Mouse (Mus musculus) lung, adult 2 months (tissue): ENCODE measurements around the gene Kifc5b. TPM values are rescaled to one million over a fixed set of nuclear protein-coding genes. Genes with fewer than 3 reads are reported as not detected.
"Not testable (repeated sequence)": the region's sequence is repeated elsewhere in the genome, so short reads cannot be mapped to it uniquely, and the experiment has no call there.

Experiments
- DNase-seq: peaks from one replicate; pipeline ENCODE4 v3.0.0; 2022
- H3K4me1 ChIP-seq: fragments of 200-500 bp; 2 replicates; pipeline ENCODE4 v1.6.1; 2011; ENCODE audit warnings: low read length; ENCODE audit not compliant: control insufficient read depth, insufficient read depth
- H3K4me3 ChIP-seq: fragments of 200-500 bp; replicated peaks from 2 replicates; pipeline ENCODE3; 2011; ENCODE audit warnings: low read depth, mild to moderate bottlenecking, control low read depth, low read length; ENCODE audit errors: extremely low read depth
- CTCF ChIP-seq: fragments of 200-500 bp; IDR thresholded peaks from 2 replicates; pipeline ENCODE4 v1.5.1; 2011; ENCODE audit warnings: mild to moderate bottlenecking, low read length, control low read depth; ENCODE audit not compliant: insufficient read depth
- POLR2A ChIP-seq: fragments of 200-500 bp; IDR thresholded peaks from 2 replicates; pipeline ENCODE4 v1.6.1; 2011; ENCODE audit warnings: low read depth, mild to moderate bottlenecking, control low read depth, low read length, borderline replicate concordance; ENCODE audit errors: extremely low read depth
- WGBS: fragments of 180-500 bp; shearing (Covaris S2); methylation state at CpG from one replicate; pipeline ENCODE4 v1.1.7; 2018; 5-methylcytosine and 5-hydroxymethylcytosine counted together
- polyA plus RNA-seq: library from polyadenylated mRNA; depleted of rRNA; stranded (reverse); fragments of >200 nt; gene quantifications from 2 replicates; pipeline ENCODE4 v1.2.3, GENCODE M21; 2012

Kifc5b gene
- polyA plus RNA-seq, 1 experiment: 1.5 TPM

GRCm38 (mm10) chr17:26918343-26918742 is 1.5 kb downstream of the Kifc5b start:
- H3K4me1 ChIP-seq: no peaks in the 10 kb centered on the region
- TF ChIP-seq CTCF (no peak), POLR2A (no peak)
- 76% methylated on average over 2 of the region's 2 CpGs for WGBS
- DNase-seq: no peak
- H3K4me3 ChIP-seq: no peak overlapping the region

GRCm38 (mm10) chr17:26919516-26919915 is 2.6 kb downstream of the Kifc5b start:
- 49% methylated on average over 2 of the region's 2 CpGs for WGBS
- DNase-seq, H3K4me3 ChIP-seq, H3K4me1 ChIP-seq: not testable (repeated sequence)

GRCm38 (mm10) chr17:26922368-26922767 is 5.5 kb downstream of the Kifc5b start:
- not testable (repeated sequence) for DNase-seq, H3K4me3 ChIP-seq, H3K4me1 ChIP-seq
- WGBS: 89% methylated on average over 6 of the region's 6 CpGs

GRCm38 (mm10) chr17:26925414-26925813 is 8.5 kb downstream of the Kifc5b start:
- 97% methylated on average over 9 of the region's 9 CpGs for WGBS
- DNase-seq, H3K4me3 ChIP-seq, H3K4me1 ChIP-seq: not testable (repeated sequence)

GRCm38 (mm10) chr17:26931795-26932194 is 14.9 kb downstream of the Kifc5b start:
- not testable (repeated sequence) for H3K4me1 ChIP-seq, H3K4me3 ChIP-seq, DNase-seq
- peak; percentile 66 for TF ChIP-seq CTCF
- 53% methylated on average over 7 of the region's 7 CpGs for WGBS

- peak; percentile 99 for DNase-seq
- H3K4me3 ChIP-seq: peak within 1 kb of the TSS; percentile 69
- under 1% methylated on average over 43 of the region's 43 CpGs for WGBS
- peaks cover 8% of the 10 kb centered on the region for H3K4me1 ChIP-seq
- TF ChIP-seq POLR2A (peak; percentile 88; the same call in 1 of the 2 replicates), CTCF (no peak)
These were observed 16.0 kb downstream of the Kifc5b start, which contains the start of gene Phf1 for GRCm38 (mm10) chr17:26932839-26933398. TSS of gene Phf1 (plus strand) at chr17:26933052.

- peaks cover 9% of the 10 kb centered on the region for H3K4me1 ChIP-seq
- peak overlapping the region; percentile 69 for H3K4me3 ChIP-seq
- WGBS: 4% methylated on average over 13 of the region's 13 CpGs
- TF ChIP-seq POLR2A: no peak
- TF ChIP-seq CTCF: no peak
- no peak for DNase-seq
These were observed 16.5 kb downstream of the Kifc5b start for GRCm38 (mm10) chr17:26933419-26933818.

- 74% methylated on average over 16 of the region's 16 CpGs for WGBS
- Histone ChIP-seq H3K4me1 (peaks cover 9% of the 10 kb centered on the region), H3K4me3 (peak overlapping the region; percentile 69)
- no peak for DNase-seq
- TF ChIP-seq POLR2A (no peak), CTCF (no peak)
These were observed 17.3 kb downstream of the Kifc5b start for GRCm38 (mm10) chr17:26933885-26934827.

- H3K4me3 ChIP-seq: no peak overlapping the region
These were observed 18.1 kb downstream of the Kifc5b start for GRCm38 (mm10) chr17:26935027-26935426.

GRCm38 (mm10) chr17:26936453-26936852 is 19.6 kb downstream of the Kifc5b start:
- 80% methylated on average over 12 of the region's 12 CpGs for WGBS
- no peak overlapping the region for H3K4me3 ChIP-seq
- no peak for DNase-seq
- H3K4me1 ChIP-seq: peaks cover 9% of the 10 kb centered on the region
- TF ChIP-seq POLR2A: no peak
- TF ChIP-seq CTCF: no peak

More at GRCm38 (mm10) chr17:26935027-26935426, 18.1 kb downstream of the Kifc5b start:
- TF ChIP-seq POLR2A (no peak), CTCF (no peak)
- no peak for DNase-seq
- H3K4me1 ChIP-seq: peaks cover 9% of the 10 kb centered on the region
- 87% methylated on average over 9 of the region's 9 CpGs for WGBS
